Mouse (Mus musculus) hindbrain, embryonic 14.5 days (tissue): ENCODE results near the gene Tmsb15b1. TPM values are rescaled to one million over a fixed set of nuclear protein-coding genes. Genes with fewer than 3 reads are reported as not detected.
A peak's percentile ranks its signal among the peaks of the same experiment; 100 is the strongest.

Experiments used
- ATAC-seq: fragments of 200-750 bp; cut with Nextera tagmentation; 2 replicates; pipeline ENCODE4 v1.8.0; 2017; ENCODE audit warnings: moderate number of reproducible peaks, mild to moderate bottlenecking, moderate TSS enrichment, moderate library complexity; ENCODE audit not compliant: low FRiP score
- DNase-seq: peaks from one replicate; pipeline ENCODE4 v3.0.0-alpha.2; 2015; ENCODE audit warnings: low spot score
- H3K27ac ChIP-seq: fragments of 300-500 bp; sonication (generic); 2 replicates; pipeline ENCODE4 v1.5.1; 2014; ENCODE audit warnings: mild to moderate bottlenecking, moderate library complexity
- H3K27me3 ChIP-seq: fragments of 300-500 bp; sonication (generic); 2 replicates; pipeline ENCODE4 v1.6.1; 2014; ENCODE audit warnings: mild to moderate bottlenecking, low read length, mixed read lengths; ENCODE audit not compliant: control insufficient read depth, insufficient read depth
- H3K36me3 ChIP-seq: fragments of 300-500 bp; sonication (generic); replicated peaks from 2 replicates; pipeline ENCODE4 v1.6.1; 2014; ENCODE audit not compliant: control insufficient read depth, insufficient read depth
- H3K4me1 ChIP-seq: fragments of 300-500 bp; sonication (generic); replicated peaks from 2 replicates; pipeline ENCODE4 v1.6.1; 2014; ENCODE audit warnings: antibody characterized with exemption, low read length, mixed read lengths; ENCODE audit not compliant: control insufficient read depth, insufficient read depth
- H3K4me2 ChIP-seq: fragments of 300-500 bp; sonication (generic); replicated peaks from 2 replicates; pipeline ENCODE4 v1.6.1; 2014; ENCODE audit warnings: mild to moderate bottlenecking, moderate library complexity
- H3K4me3 ChIP-seq: fragments of 300-500 bp; sonication (generic); replicated peaks from 2 replicates; pipeline ENCODE4 v1.5.1; 2014; ENCODE audit warnings: mild to moderate bottlenecking, low read length
- H3K9ac ChIP-seq: fragments of 300-500 bp; sonication (generic); 2 replicates; pipeline ENCODE4 v1.6.1; 2014
- H3K9me3 ChIP-seq: fragments of 300-500 bp; sonication (generic); 2 replicates; pipeline ENCODE4 v1.6.1; 2016; ENCODE audit warnings: low read length; ENCODE audit not compliant: control insufficient read depth
- WGBS: fragments of 180-500 bp; shearing (Covaris S2); extraction: QIAGEN DNeasy Blood & Tissue Kit; methylation state at CpG from one replicate; pipeline ENCODE4 v1.1.7; 2014; 5-methylcytosine and 5-hydroxymethylcytosine counted together
- polyA plus RNA-seq: library from polyadenylated mRNA; unstranded; fragments of >200 nt; fragmentation: Nextera tagmentation; extraction: Ambion mirVana; gene quantifications from 2 replicates; pipeline ENCODE4 v1.2.1, GENCODE M21; 2014

Gene Tmsb15b1
- 26.4 and 33.1 TPM in 2 replicates for polyA plus RNA-seq

DNA sequence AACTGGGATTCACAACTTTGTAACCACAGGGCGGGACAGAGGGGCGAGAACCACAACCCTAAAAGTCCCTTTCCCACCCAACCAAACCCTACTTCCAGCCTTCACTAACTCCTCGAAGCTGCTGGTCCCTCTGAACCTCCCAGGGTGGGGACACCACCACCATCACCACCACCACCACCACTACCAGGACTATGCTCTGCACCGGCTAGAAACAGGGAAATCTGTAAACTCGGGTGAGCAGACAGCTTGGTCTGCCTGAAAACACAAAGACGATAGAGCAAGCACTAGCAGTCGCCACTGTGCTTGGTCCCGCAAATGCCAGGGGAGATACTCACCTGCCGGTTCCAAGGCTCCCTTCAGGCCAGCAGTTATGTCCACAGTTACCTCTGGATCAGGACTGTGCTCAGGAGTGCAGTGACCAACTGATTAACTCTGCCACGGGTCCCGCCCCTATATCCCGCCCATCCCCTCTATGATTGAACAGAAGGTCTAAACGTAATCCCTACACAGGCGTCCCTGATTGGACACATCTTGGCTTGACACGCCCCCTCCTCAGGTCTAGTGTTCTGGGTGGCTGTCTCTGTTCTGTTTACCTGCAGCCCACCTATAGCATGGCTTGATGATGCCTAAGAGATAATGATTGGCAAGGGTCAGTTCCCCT lies at the start of gene Tmsb15b1, which contains the start of gene Tmsb15l:
Gene Tmsb15b1, minus strand, starts transcription at position 451 of the 661 bp plus-strand sequence.
Gene Tmsb15l, minus strand, starts transcription at position 446 of the 661 bp plus-strand sequence.
- Histone ChIP-seq H3K9me3 (no peaks in the 10 kb centered on the region), H3K4me3 (peak within 1 kb of the TSS; percentile 41), H3K27me3 (no peaks in the 10 kb centered on the region), H3K27ac (no peak within 1 kb of the TSS), H3K4me2 (peak within 1 kb of the TSS; percentile 56), H3K4me1 (no peaks in the 10 kb centered on the region), H3K9ac (peak within 1 kb of the TSS; percentile 53), H3K36me3 (no peaks in the 10 kb centered on the region)
- WGBS = 30% methylated on average over 15 of the region's 15 CpGs
- DNase-seq (peak; percentile 73), ATAC-seq (peak; percentile 100)

DNA sequence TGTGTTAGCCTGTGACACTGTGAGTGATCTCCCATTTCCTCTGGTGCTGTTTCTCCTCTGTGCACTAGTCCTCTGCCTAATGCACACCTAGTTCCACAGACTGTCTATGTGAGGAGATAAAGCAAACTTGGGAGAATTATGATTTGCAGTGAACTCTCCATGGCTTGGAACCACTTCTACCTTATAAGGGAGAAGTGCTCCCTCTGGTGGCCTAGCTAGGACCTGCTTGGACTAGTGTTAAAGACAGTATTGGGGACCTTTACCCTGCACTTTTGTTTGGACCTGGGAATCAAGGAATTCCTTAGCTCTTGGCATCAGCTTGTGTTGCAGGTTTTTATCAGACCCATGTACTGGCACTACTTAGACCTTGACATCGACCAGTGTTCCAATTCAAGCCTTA lies 42.6 kb upstream of the Tmsb15b1 start:
- Histone ChIP-seq H3K4me3 (no peak overlapping the region), H3K27ac (no peak overlapping the region), H3K9me3 (no peaks in the 10 kb centered on the region), H3K9ac (no peak overlapping the region), H3K27me3 (no peaks in the 10 kb centered on the region), H3K4me1 (no peaks in the 10 kb centered on the region), H3K4me2 (no peak overlapping the region), H3K36me3 (peaks cover 6% of the 10 kb centered on the region; the same call in 1 of the 2 replicates)
- ATAC-seq (no peak), DNase-seq (peak; percentile 78)
- 33% methylated on average over 1 of the region's 1 CpGs for WGBS

DNA sequence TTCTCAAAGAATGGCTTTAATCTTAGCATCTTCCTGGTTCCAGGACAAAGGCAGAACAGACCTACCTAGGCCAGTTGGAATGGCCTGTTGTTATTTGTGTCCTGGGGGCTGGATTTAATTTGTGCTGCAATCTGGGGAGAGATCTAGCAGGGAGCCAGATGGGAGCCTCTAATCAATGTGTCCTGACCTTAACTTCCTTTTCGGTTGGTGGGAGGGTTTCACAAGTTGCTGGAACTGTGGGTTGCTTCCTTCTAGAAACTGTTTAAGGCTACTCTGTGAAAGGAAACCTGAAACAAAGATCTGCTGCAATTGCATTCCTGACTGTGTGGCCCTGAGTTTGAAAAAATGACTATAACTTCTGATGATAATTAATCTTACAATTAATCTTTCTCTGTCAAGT lies 41.0 kb upstream of the Tmsb15b1 start:
- no peaks in the 10 kb centered on the region for H3K4me1 ChIP-seq
- H3K36me3 ChIP-seq = no peaks in the 10 kb centered on the region
- H3K27ac ChIP-seq = no peak overlapping the region
- no peak overlapping the region for H3K4me3 ChIP-seq
- no peaks in the 10 kb centered on the region for H3K9me3 ChIP-seq
- DNase-seq (no peak), ATAC-seq (no peak)
- H3K9ac ChIP-seq = no peak overlapping the region
- no peaks in the 10 kb centered on the region for H3K27me3 ChIP-seq
- WGBS = 81% methylated on average over 1 of the region's 1 CpGs
- no peak overlapping the region for H3K4me2 ChIP-seq

DNA sequence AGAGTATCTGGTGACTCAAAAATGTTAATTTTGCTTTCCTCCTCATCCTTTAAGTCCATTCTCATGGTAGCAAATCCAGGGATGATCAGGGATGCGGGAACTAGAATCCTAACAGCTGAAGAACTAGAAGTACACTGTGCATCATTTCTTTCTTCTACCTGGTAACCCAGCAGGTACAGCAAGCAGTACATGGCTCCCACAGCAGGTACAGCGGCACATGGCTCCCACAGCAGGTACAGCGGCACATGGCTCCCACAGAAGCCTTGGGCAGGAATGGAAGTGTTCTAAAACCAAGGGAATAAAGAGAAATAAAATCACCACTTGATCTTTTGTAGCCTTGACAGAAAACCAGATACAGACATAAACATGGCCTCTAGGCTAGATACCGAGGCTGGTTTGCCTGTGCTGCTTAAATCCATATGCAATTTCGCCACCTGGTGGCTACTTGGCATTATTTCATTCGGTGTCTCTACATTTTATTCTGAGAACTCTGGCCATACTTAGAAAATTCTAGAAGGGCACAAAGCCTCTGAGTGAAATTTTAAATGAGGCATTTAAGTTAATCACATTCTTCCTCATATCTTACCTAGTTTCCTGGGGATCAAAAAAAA lies 38.5 kb upstream of the Tmsb15b1 start:
- H3K27me3 ChIP-seq = no peaks in the 10 kb centered on the region
- no peak overlapping the region for H3K27ac ChIP-seq
- H3K4me2 ChIP-seq = no peak overlapping the region
- H3K9ac ChIP-seq = no peak overlapping the region
- peak; percentile 83 for DNase-seq
- 53% methylated on average over 6 of the region's 6 CpGs for WGBS
- no peaks in the 10 kb centered on the region for H3K4me1 ChIP-seq
- ATAC-seq = peak; percentile 75
- H3K4me3 ChIP-seq = no peak overlapping the region
- H3K36me3 ChIP-seq = peaks cover 4% of the 10 kb centered on the region; the same call in 1 of the 2 replicates
- H3K9me3 ChIP-seq = no peaks in the 10 kb centered on the region

DNA sequence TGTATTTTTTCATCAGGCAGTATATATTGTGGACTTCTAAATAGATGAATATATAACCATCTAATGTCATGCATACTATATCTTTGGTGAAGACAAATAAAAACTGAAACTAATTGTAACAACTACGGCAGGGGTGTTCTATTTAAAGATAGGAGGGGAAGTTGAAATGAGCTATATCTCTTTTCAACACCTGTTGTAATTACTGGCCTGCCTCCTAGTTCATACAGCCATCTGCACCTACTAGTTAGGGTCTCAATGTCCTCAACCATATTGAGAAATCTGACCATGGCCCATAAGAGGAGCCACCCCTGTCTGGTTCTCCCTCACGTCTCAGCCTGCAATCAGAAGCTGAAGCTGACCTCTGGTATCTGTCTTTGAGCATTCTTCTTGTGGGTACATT lies 19.6 kb upstream of the Tmsb15b1 start:
- H3K4me3 ChIP-seq = no peak overlapping the region
- no peaks in the 10 kb centered on the region for H3K9me3 ChIP-seq
- H3K9ac ChIP-seq = no peak overlapping the region
- no peak overlapping the region for H3K4me2 ChIP-seq
- H3K27ac ChIP-seq = no peak overlapping the region
- H3K36me3 ChIP-seq = no peaks in the 10 kb centered on the region; the same call in 1 of the 2 replicates
- H3K27me3 ChIP-seq = no peaks in the 10 kb centered on the region; the same call in 1 of the 2 replicates
- DNase-seq = no peak
- no peak for ATAC-seq
- WGBS = 87% methylated on average over 2 of the region's 2 CpGs
- H3K4me1 ChIP-seq = peaks cover 14% of the 10 kb centered on the region

DNA sequence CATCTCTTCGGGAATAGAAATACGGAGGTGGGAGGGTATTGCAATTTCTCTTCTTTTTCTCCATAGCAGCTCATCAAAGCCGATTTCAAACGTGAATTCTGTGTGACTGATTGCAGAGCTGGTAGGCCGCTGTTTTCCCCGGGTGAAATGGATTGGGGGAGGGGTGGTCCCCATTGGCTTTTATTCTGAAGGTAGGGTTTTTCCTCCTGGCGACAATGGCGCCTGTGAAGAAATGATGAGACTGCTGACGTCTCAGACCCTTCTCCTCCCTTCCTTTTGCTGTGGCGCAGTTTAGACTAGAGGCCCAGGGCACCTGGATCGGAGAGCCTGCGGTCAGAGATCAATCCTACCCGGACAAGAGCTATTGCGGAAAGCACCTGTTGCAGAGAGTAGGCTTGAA lies 17.0 kb upstream of the Tmsb15b1 start:
- peak overlapping the region; percentile 64 for H3K4me2 ChIP-seq
- no peak for DNase-seq
- H3K27me3 ChIP-seq = no peaks in the 10 kb centered on the region; the same call in 1 of the 2 replicates
- H3K4me1 ChIP-seq = peaks cover 14% of the 10 kb centered on the region
- WGBS = 29% methylated on average over 12 of the region's 14 CpGs
- H3K27ac ChIP-seq = peak overlapping the region; percentile 94
- H3K4me3 ChIP-seq = peak overlapping the region; percentile 52
- no peaks in the 10 kb centered on the region for H3K9me3 ChIP-seq
- no peak for ATAC-seq
- H3K36me3 ChIP-seq = no peaks in the 10 kb centered on the region; the same call in 1 of the 2 replicates
- peak overlapping the region; percentile 76 for H3K9ac ChIP-seq

DNA sequence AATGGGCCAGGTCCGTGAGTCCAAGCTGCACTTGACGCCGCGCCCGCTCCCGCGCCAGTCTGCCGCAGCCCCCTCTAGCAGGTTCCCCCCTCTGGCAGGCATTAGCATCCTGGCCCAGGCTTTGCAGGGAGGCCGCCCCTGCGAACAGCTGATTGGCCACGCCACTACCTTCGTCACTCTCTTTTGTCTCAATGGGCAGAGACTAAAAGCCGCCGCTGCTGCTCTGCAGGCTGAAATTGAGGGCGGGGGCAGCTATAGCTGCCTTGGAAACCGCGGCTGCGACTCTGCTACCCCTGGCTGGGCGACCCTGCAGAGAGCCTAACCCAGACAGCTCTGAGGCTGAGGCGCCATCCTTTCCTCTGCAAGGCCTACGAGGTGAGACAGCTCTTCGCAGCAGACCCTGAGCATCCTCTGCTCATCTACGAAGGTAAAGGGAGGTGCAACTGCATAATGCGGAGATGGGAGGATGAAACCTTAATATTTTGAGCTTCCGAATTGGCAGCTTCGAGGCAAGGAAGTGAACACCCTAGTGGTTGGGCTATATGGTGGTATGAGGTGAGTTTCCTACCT lies 16.4 kb upstream of the Tmsb15b1 start, which contains the start of gene Zcchc18:
Gene Zcchc18, plus strand, starts transcription at position 178 of the 570 bp plus-strand sequence.
- Histone ChIP-seq H3K9me3 (no peaks in the 10 kb centered on the region), H3K9ac (peak within 1 kb of the TSS; percentile 76), H3K4me3 (peak within 1 kb of the TSS; percentile 52), H3K4me1 (peaks cover 14% of the 10 kb centered on the region), H3K27me3 (no peaks in the 10 kb centered on the region; the same call in 1 of the 2 replicates), H3K36me3 (no peaks in the 10 kb centered on the region; the same call in 1 of the 2 replicates), H3K27ac (peak within 1 kb of the TSS; percentile 94), H3K4me2 (peak within 1 kb of the TSS; percentile 64)
- WGBS = 18% methylated on average over 26 of the region's 26 CpGs
- DNase-seq = peak; percentile 77
- peak; percentile 98 for ATAC-seq

DNA sequence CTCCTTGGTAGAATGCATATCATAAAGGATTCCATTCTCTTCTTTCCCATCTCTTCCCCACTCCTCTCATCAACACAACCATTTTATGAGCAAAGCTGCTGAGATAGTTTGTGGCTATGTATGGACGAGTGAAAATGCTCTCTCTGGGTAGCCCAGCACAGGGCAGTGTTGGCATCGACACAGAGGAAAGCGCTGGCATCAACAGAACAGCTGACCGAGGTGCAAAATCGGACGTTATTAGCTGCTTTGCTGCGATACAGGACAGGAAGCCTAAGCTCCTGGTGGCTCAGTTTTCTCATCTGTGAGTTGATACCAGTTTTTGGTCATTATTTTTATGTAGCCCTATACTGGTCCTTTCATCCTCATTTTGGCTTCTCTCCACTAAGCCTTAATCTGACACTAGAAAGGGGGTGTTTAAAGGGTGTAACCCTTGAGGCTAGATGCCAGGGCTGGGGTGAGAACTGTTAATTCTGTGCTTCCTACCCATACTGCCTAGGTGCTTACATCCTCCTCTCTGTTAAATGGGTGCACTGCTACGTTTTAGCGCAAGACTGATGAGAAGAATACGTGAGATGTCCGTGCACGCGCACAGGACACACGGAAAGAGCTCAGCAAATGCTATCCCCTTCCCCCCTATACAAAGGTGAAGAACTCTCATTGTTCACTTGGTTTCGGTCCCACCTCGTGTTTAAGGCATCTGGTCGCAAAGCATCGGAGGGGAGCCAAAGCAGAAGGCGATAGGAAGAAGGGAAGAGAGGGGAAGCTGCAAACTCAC lies 15.7 kb upstream of the Tmsb15b1 start:
- ATAC-seq (peak; percentile 58), DNase-seq (no peak)
- no peaks in the 10 kb centered on the region for H3K9me3 ChIP-seq
- peak overlapping the region; percentile 52 for H3K4me3 ChIP-seq
- peak overlapping the region; percentile 64 for H3K4me2 ChIP-seq
- H3K27me3 ChIP-seq = no peaks in the 10 kb centered on the region; the same call in 1 of the 2 replicates
- H3K9ac ChIP-seq = peak overlapping the region; percentile 76
- peak overlapping the region; percentile 94 for H3K27ac ChIP-seq
- H3K4me1 ChIP-seq = peaks cover 14% of the 10 kb centered on the region
- WGBS = 19% methylated on average over 19 of the region's 19 CpGs
- H3K36me3 ChIP-seq = no peaks in the 10 kb centered on the region; the same call in 1 of the 2 replicates
